Mouse (Mus musculus): ENCODE measurements around the gene Lrrc3c.
"Not testable (repeated sequence)": the region's sequence is repeated elsewhere in the genome, so short reads cannot be mapped to it uniquely, and the experiment has no call there.

Lrrc3c gene

DNA sequence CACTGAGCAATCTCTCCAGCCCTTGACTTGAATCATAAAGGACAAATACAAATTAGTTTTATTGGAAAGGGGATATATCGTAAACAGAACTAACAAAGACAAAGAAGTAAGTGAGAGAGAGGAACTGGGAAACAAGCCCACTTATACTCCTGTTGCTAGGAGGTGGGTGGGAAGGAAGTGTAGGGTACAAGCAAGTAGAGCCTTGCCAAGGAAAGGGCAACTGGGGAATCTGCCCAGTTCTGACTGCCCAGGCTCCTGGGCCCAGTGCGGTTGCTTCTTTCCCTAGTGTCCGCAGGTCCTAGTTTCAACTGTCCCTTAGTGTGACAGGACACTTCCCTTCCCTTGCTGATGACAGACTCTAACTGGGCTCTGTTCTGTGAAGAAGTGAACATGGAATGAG lies 30.6 kb downstream of the Lrrc3c start:
- no peak for DNase-seq (ENCODE audit: low read depth, low spot score)

DNA sequence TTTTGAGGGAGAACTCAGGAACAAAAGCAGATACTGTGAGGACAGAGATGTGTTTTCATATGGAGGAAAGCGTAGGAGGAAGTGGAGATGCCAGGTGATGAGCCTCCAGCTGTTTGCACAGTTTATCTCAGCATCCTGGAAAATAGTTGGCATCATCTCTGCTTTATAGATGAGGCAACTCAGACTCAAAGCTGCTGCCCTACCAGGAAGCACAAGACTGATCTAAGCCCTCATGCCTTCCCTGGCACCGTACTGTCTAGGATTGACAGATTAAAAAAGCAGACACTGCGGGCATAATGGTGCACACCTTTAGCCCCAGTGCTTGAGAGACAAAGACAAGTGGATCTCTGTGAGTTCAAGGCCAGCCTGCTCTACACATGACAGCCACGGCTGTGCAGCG lies 32.6 kb downstream of the Lrrc3c start:
- DNase-seq (ENCODE audit: low read depth, low spot score), result no peak

DNA sequence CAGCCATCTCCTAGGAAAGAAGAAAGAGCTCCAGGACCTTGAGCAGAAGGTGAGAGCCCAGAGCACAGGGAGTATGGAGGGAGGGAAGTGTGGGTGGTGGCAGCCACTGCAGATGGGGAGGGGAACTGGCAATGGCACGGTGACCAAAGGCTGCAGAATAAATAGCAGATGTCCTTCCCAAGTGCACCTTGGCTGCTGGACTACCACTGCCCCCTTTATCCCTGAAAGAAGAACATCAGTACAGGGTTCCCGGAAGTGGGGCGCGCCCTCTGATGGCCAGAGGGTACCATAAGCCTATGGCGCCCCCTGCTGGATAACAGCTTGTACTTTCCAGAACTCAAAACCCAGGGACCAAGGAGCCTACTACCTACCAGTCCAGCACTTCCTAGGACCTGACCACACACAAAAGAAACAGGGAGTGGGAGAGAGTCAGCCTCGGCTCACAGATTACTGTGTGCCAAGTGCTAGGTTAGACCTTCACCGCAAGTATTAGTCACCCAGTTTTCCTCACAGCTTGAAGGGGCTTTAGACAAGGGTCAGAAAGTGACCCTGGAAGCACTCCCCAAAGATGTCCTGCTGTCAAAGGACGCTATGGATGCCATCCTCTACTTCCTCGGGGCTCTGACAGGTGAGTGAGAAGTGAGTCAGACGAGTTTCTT lies 37.4 kb downstream of the Lrrc3c start:
- not testable (repeated sequence) for DNase-seq (ENCODE audit: low read depth, low spot score)

- no peak for DNase-seq (ENCODE audit: low read depth, low spot score)
These were observed 39.4 kb downstream of the Lrrc3c start for GRCm38 (mm10) chr11:98637501-98637900.

DNA sequence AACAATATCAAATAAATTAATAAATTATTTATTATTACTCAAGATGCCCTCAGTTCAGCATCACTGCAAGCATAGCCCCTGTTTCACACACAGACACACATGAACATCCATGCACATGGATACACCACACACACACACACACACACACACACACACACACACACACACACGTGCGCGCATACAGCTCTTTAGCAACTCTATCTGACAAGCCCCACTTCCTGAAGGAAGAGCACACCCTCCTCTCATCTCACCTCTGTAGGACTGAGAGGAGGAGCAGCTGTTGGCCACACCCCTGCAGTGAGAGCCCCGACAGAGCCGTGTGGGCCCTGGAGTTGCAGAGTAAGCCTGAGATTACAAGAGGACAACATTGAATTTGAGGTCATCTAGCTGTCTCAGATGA lies 42.0 kb downstream of the Lrrc3c start:
- no peak for DNase-seq (ENCODE audit: low read depth, low spot score)

- no peak for DNase-seq (ENCODE audit: low read depth, low spot score)
These were observed 46.7 kb downstream of the Lrrc3c start for GRCm38 (mm10) chr11:98644757-98645156.

DNA sequence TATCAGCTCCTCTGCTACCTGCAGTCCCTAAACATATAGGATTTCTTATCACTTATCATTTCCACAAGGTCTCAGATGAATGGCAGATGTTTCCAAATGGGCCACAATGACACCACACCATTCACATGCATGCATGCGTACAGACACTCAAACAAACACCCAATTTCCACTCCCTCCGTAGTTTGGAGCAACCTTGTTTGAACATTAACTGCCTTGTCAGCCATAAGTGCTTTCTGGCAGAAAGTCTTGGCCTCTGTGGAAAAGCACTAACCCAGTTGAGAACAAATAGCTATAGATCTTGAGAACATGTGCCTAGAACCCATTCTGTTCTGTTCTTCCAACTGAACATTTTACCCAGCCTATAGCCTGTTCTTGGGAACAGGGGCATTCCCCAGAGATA lies 47.9 kb downstream of the Lrrc3c start:
- no peak for DNase-seq (ENCODE audit: low read depth, low spot score)

GRCm38 (mm10) chr11:98646459-98646858 lies 48.4 kb downstream of the Lrrc3c start, which contains the start of gene Gsdma2:
Gene Gsdma2, plus strand, starts transcription at chr11:98646759.
- no peak for DNase-seq (ENCODE audit: low read depth, low spot score)

All from embryo, embryonic 11.5 days (tissue).